Mouse (Mus musculus) T-helper 17 cell (primary cell): ENCODE results near the gene Kif21b.

Experiments used
- in situ Hi-C, 2 experiments: fragments of 300-600 bp; cut with MboI, MseI; formaldehyde crosslinking; loops; 1 replicate in 1 of 2; 2 replicates in 1 of 2; pipeline ENCODE4 v1.15.1; 2025; ENCODE audit warnings: high pct_unique_total_duplicates in 2 of 2

Kif21b gene

DNA sequence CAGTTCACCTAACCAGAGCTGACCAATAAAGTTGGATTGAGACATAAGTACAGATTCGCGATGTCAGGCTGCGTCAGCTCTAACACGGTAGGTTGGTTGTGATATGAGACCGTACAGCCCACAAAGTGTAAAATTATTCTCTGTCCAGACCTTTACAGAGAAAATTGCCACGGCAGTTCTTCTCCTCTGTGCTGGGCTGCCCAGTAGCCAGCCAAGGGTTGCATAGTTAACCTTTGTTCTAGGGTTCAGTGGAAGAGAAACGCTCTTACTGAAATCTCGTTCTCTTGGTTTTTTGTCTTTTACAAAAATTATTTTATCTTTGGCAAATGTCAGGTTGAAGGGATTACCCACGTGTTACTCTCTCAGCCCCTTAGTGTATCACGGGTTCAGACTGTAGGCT lies 91.2 kb downstream of the Kif21b start:
- in situ Hi-C loops = no loop called here

DNA sequence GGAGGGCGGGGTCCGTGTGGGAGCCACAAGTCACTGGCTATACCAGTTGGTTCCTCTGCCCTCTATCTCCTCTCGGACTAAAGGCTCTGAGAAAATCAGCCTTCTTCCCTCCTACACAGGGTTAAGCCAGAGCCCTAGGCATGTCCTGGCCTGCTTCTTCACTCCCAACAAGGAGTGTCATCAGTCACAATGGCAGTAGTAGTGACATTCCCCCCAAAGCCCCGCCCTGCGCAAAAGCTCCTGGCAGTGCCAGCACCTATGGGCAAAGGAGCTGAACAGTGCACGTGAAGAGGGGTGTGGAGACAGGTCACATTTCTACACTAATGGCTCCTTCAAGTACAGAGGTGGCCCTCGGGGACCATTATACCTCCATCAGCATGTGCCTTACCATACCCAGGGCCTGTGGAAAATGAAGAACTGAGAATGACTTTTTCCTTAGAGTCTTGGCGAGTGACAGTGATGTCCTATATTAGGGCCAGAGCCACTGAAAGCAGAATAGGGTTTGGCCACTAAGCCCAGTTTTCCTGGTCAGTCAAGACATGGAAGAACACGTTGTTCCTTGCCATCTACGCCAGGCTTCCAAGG lies 92.7 kb downstream of the Kif21b start:
- in situ Hi-C loops = no loop called here

DNA sequence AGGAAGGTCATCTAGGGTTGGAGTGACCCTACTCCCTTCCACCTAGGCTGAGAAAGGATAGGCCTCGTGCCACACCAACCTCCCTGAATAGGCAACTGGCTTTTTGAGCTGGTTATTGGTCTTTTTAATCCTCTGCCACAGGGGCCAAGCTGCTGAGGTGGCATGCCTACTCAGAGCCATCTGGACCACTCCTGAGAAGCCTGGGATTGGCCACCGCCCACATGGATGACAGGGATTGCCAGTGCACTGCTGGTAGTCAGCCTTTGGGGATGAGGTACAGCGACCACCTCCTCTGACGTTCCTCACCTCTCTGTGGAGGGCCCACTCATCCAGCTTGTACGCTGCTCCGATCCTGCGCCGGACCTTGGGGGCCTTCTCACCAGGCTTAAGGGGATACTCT lies 94.7 kb downstream of the Kif21b start:
- in situ Hi-C loops = no loop called here

DNA sequence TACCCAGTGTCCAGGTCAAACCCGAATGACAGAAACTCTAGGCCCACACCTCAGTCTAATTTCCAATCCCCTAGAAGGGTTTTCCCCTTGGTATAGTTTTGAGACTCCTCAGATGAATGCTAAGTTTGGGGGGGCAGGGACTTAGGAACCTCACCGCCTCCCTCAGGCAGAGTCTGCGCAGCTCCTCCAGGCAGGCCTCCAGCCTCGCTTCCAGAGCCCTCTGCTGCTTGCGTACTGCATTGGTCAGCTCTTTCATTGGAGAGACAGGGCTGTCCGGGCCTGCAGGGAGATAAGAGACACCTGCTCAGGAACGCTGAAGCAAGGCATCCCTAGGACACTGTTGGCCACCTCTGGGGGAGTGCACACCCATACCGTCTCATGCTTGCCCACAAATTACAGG lies 95.4 kb downstream of the Kif21b start:
- in situ Hi-C loops = no loop called here
